Mouse (Mus musculus) frontal cortex, postnatal 14 days (tissue): Measurements from ENCODE around the gene Blzf1.

Experiments used
- DNase-seq, 2 experiments: peaks; one replicate each; pipeline ENCODE4 v3.0.0; 2022; ENCODE audit warnings: low spot score in 2 of 2

Blzf1 gene

GRCm38 (mm10) chr1:164294071-164294470 is 13.2 kb downstream of the Blzf1 start:
- DNase-seq = no peak

GRCm38 (mm10) chr1:164292040-164292439 is 15.2 kb downstream of the Blzf1 start:
- DNase-seq = no peak

- DNase-seq = no peak
These were observed 19.9 kb downstream of the Blzf1 start for GRCm38 (mm10) chr1:164287406-164287805.

- no peak for DNase-seq
These were observed 23.3 kb downstream of the Blzf1 start for GRCm38 (mm10) chr1:164284007-164284406.

- no peak for DNase-seq
These were observed 28.0 kb downstream of the Blzf1 start for GRCm38 (mm10) chr1:164279332-164279731.

- no peak for DNase-seq
These were observed 30.7 kb downstream of the Blzf1 start for GRCm38 (mm10) chr1:164276552-164276951.

GRCm38 (mm10) chr1:164275455-164275954 is 31.8 kb downstream of the Blzf1 start, which contains the start of gene Ccdc181:
Ccdc181 (plus strand) TSS chr1:164275585.
- peak; percentile 88 to 91 for DNase-seq

GRCm38 (mm10) chr1:164273659-164274058 is 33.6 kb downstream of the Blzf1 start:
- DNase-seq = no peak

GRCm38 (mm10) chr1:164270941-164271340 is 36.3 kb downstream of the Blzf1 start:
- DNase-seq = no peak

GRCm38 (mm10) chr1:164261553-164261952 is 45.7 kb downstream of the Blzf1 start:
- no peak for DNase-seq

- DNase-seq = no peak
These were observed 46.9 kb downstream of the Blzf1 start for GRCm38 (mm10) chr1:164260171-164261028.

GRCm38 (mm10) chr1:164254836-164255235 is 52.5 kb downstream of the Blzf1 start:
- no peak for DNase-seq

GRCm38 (mm10) chr1:164252551-164252950 is 54.7 kb downstream of the Blzf1 start:
- DNase-seq = no peak

- no peak for DNase-seq
These were observed 55.9 kb downstream of the Blzf1 start for GRCm38 (mm10) chr1:164251438-164251837.

- DNase-seq = no peak
These were observed 56.7 kb downstream of the Blzf1 start for GRCm38 (mm10) chr1:164250391-164251150.

- DNase-seq = peak in 1 of 2 experiments; percentile 41
These were observed 58.0 kb downstream of the Blzf1 start for GRCm38 (mm10) chr1:164249332-164249711.

- peak; percentile 94 to 97 for DNase-seq
These were observed 58.6 kb downstream of the Blzf1 start, which contains the start of gene Slc19a2 for GRCm38 (mm10) chr1:164248465-164249331. Slc19a2 (plus strand) TSS chr1:164249046.

- DNase-seq = no peak
These were observed 59.3 kb downstream of the Blzf1 start for GRCm38 (mm10) chr1:164247971-164248370.

GRCm38 (mm10) chr1:164247442-164247841 is 59.8 kb downstream of the Blzf1 start:
- DNase-seq = no peak

GRCm38 (mm10) chr1:164242809-164243208 is 64.5 kb downstream of the Blzf1 start:
- no peak for DNase-seq

- DNase-seq = no peak
These were observed 65.8 kb downstream of the Blzf1 start for GRCm38 (mm10) chr1:164241494-164241893.
